Mouse (Mus musculus): ENCODE results near the gene Hsh2d.
A peak's percentile ranks its signal among the peaks of the same experiment; 100 is the strongest.

Gene Hsh2d

GRCm38 (mm10) chr8:72187793-72188331 is 1.6 kb upstream of the Hsh2d start:
- no peak for DNase-seq (ENCODE audit: low spot score in 2 of 2)

GRCm38 (mm10) chr8:72190215-72190539 is 739 bp downstream of the Hsh2d start:
- no peak for DNase-seq (ENCODE audit: low spot score in 2 of 2)

- DNase-seq (ENCODE audit: low spot score in 2 of 2): no peak
Measured at GRCm38 (mm10) chr8:72192065-72192464, 2.6 kb downstream of the Hsh2d start.

GRCm38 (mm10) chr8:72197997-72198396 is 8.6 kb downstream of the Hsh2d start:
- no peak for DNase-seq (ENCODE audit: low spot score in 2 of 2)

- DNase-seq (ENCODE audit: low spot score in 2 of 2): no peak
Measured at GRCm38 (mm10) chr8:72208582-72208981, 19.1 kb downstream of the Hsh2d start.

- DNase-seq (ENCODE audit: low spot score in 2 of 2): no peak
Measured at GRCm38 (mm10) chr8:72210222-72210621, 20.8 kb downstream of the Hsh2d start.

GRCm38 (mm10) chr8:72210710-72211109 is 21.3 kb downstream of the Hsh2d start:
- no peak for DNase-seq (ENCODE audit: low spot score in 2 of 2)

- DNase-seq (ENCODE audit: low spot score in 2 of 2): no peak
Measured at GRCm38 (mm10) chr8:72211846-72212245, 22.4 kb downstream of the Hsh2d start.

GRCm38 (mm10) chr8:72212751-72213150 is 23.3 kb downstream of the Hsh2d start, which contains the start of gene Cib3:
Gene Cib3 (minus strand): TSS chr8:72212837.
- peak; percentile 18 to 19 for DNase-seq (ENCODE audit: low spot score in 2 of 2)

- DNase-seq (ENCODE audit: low spot score in 2 of 2): no peak
Measured at GRCm38 (mm10) chr8:72213536-72213935, 24.1 kb downstream of the Hsh2d start, which contains the start of gene Gm11034. Gene Gm11034 (minus strand): TSS chr8:72213636.

- DNase-seq (ENCODE audit: low spot score in 2 of 2): no peak
Measured at GRCm38 (mm10) chr8:72215060-72215459, 25.6 kb downstream of the Hsh2d start.

GRCm38 (mm10) chr8:72215871-72216270 is 26.4 kb downstream of the Hsh2d start:
- DNase-seq (ENCODE audit: low spot score in 2 of 2): no peak

GRCm38 (mm10) chr8:72218781-72219540 is 29.5 kb downstream of the Hsh2d start:
- DNase-seq (ENCODE audit: low spot score in 2 of 2): no peak

- DNase-seq (ENCODE audit: low spot score in 2 of 2): peak; percentile 88 to 90
Measured at GRCm38 (mm10) chr8:72219541-72220363, 30.3 kb downstream of the Hsh2d start, which contains the start of gene Fam32a. Gene Fam32a (plus strand): TSS chr8:72219730.

GRCm38 (mm10) chr8:72220758-72221157 is 31.3 kb downstream of the Hsh2d start:
- DNase-seq (ENCODE audit: low spot score in 2 of 2): no peak

GRCm38 (mm10) chr8:72222656-72223055 is 33.2 kb downstream of the Hsh2d start:
- no peak for DNase-seq (ENCODE audit: low spot score in 2 of 2)

- peak; percentile 96 to 98 for DNase-seq (ENCODE audit: low spot score in 2 of 2)
Measured at GRCm38 (mm10) chr8:72239499-72240402, 50.3 kb downstream of the Hsh2d start, which contains the start of gene Ap1m1. Gene Ap1m1 (plus strand): TSS chr8:72240018.

- peak in 1 of 2 experiments; percentile 26 for DNase-seq (ENCODE audit: low spot score in 2 of 2)
Measured at GRCm38 (mm10) chr8:72240403-72240763, 50.9 kb downstream of the Hsh2d start.

- DNase-seq (ENCODE audit: low spot score in 2 of 2): no peak
Measured at GRCm38 (mm10) chr8:72240951-72241350, 51.5 kb downstream of the Hsh2d start.

GRCm38 (mm10) chr8:72242226-72242625 is 52.8 kb downstream of the Hsh2d start:
- DNase-seq (ENCODE audit: low spot score in 2 of 2): no peak

GRCm38 (mm10) chr8:72244610-72245009 is 55.2 kb downstream of the Hsh2d start:
- no peak for DNase-seq (ENCODE audit: low spot score in 2 of 2)

Measured in right cerebral cortex, adult 2 months (tissue).